Mouse (Mus musculus): ENCODE data around the gene Unc119b.
"Not testable (repeated sequence)": the region's sequence is repeated elsewhere in the genome, so short reads cannot be mapped to it uniquely, and the experiment has no call there.

The Unc119b gene

DNA sequence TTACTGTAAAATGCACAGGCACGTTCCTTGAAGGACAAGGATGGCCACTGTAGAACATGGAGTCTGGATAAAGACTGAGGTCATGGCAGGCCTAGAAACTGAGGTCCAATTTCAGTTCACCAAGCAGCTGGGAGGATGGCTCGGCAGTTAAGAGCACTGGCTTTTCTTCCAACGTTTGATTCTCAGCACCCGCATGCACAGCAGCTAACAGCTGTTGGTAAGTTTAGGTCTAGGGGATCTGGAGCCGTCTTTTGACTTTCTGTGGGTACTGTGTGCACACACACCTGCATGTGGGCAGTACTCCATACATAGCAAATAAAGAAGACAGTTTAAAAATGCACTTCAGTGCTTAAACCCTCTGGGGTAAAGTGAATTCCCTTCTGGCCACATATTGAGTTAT lies 53.1 kb downstream of the Unc119b start:
- DNase-seq: no peak

DNA sequence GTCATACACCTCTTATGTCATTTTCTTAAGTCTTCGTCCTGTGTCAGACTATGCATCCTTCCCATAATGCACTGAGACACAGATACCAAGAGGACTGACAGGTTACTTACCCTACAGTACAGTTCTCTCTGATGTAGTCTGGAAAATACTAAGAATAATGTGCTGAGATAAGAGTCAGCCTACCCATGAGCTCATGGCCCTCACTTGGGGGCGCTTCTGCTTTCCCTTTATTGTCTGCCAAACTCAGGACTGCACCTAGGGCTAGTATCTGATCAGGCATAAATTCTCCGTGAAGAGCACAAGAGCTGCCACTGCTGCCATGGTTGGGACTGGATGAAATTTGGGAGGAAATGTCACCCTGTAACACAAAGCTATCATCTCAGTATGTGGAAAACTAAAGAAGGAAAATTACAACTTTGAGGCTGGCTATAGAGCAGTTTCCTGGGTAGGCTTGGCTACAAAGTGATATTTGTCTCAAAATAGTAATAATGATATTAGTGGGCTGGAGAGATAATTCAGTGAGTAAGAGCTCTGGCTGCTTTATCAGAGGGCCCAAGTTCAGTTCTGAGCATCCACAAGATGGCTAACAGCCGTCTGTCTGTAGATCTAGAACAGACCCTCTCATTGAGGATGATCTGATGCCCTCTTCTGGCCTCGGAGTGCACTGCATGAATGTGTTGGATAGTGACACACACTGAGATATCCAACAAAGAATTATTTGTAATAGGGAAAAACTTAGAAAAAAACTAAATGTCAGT lies 58.5 kb downstream of the Unc119b start:
- peak; percentile 86 for DNase-seq

DNA sequence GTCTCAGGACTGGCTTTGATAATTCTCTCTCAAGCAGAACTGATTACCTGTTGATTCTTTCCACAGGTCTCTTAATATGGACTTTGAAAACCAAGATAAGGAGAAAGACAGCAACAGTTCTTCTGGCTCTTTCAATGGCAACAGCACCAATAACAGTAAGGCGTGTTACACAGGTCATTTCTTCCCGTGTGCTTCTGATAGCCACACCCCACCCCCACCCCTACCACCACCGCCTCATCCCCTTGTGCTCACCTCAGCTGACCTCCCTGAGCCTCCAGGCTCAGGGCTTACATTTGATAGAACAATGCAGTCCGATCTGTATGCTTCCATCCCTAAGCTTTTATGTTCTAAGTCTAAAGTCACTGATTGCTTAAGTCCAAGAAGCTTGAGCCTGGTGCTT lies 60.0 kb downstream of the Unc119b start:
- no peak for DNase-seq

DNA sequence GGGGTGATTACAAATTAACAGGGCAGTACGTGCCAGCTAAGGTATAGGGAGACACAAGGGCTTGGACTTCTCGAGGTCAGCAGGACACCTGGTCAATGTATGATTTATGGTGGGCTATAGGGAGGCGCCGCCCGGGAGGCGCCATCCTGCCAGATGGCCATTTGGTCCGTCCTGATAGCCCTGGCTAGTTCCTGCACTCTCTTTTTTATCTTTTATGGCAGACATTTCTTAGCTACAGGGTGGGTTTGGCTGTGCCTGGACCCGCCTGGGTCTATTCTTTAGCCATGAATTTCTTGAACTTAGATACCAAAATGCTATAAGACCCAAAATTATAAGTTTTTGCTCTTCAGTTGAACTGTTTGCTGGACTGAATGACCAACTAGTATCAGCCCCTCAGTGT lies 61.5 kb downstream of the Unc119b start:
- not testable (repeated sequence) for DNase-seq
